Mouse (Mus musculus) thymus, postnatal 36 days (tissue): ENCODE measurements around the gene Doc2a.
"Not testable (repeated sequence)": the region's sequence is repeated elsewhere in the genome, so short reads cannot be mapped to it uniquely, and the experiment has no call there.

Experiments used
- DNase-seq, 2 experiments: peaks; one replicate each; pipeline ENCODE4 v3.0.0; 2022; ENCODE audit warnings: mixed read lengths in 2 of 2

Doc2a gene

GRCm38 (mm10) chr7:126869780-126870519 is 22.7 kb downstream of the Doc2a start:
- DNase-seq: no peak

GRCm38 (mm10) chr7:126870520-126870891 is 23.3 kb downstream of the Doc2a start:
- DNase-seq: no peak

GRCm38 (mm10) chr7:126877239-126877638 is 30.0 kb downstream of the Doc2a start:
- DNase-seq: no peak

GRCm38 (mm10) chr7:126881040-126881439 is 33.8 kb downstream of the Doc2a start:
- DNase-seq: no peak

GRCm38 (mm10) chr7:126883731-126884181 is 36.5 kb downstream of the Doc2a start:
- DNase-seq: peak; percentile 43 to 59

GRCm38 (mm10) chr7:126884286-126885164 is 37.3 kb downstream of the Doc2a start, which contains the start of gene Taok2:
Gene Taok2, minus strand, starts transcription at chr7:126884703.
- DNase-seq: peak; percentile 93 to 95

- no peak for DNase-seq
Measured at GRCm38 (mm10) chr7:126887281-126887680, 40.1 kb downstream of the Doc2a start.

- DNase-seq: no peak
Measured at GRCm38 (mm10) chr7:126888852-126889251, 41.6 kb downstream of the Doc2a start.

- DNase-seq: peak in 1 of 2 experiments; percentile 19
Measured at GRCm38 (mm10) chr7:126896912-126897311, 49.7 kb downstream of the Doc2a start.

GRCm38 (mm10) chr7:126897390-126898101 is 50.3 kb downstream of the Doc2a start:
- DNase-seq: peak; percentile 10 to 18

- peak; percentile 92 to 94 for DNase-seq
Measured at GRCm38 (mm10) chr7:126898102-126898990, 51.1 kb downstream of the Doc2a start.

- not testable (repeated sequence) for DNase-seq
Measured at GRCm38 (mm10) chr7:126899781-126900180, 52.6 kb downstream of the Doc2a start.
